Mouse (Mus musculus): ENCODE data around the gene Cldnd1. TPM values are rescaled to one million over a fixed set of nuclear protein-coding genes. Genes with fewer than 3 reads are reported as not detected.

The Cldnd1 gene
- polyA plus RNA-seq, 1 experiment from 2014 or later, result 125 TPM

DNA sequence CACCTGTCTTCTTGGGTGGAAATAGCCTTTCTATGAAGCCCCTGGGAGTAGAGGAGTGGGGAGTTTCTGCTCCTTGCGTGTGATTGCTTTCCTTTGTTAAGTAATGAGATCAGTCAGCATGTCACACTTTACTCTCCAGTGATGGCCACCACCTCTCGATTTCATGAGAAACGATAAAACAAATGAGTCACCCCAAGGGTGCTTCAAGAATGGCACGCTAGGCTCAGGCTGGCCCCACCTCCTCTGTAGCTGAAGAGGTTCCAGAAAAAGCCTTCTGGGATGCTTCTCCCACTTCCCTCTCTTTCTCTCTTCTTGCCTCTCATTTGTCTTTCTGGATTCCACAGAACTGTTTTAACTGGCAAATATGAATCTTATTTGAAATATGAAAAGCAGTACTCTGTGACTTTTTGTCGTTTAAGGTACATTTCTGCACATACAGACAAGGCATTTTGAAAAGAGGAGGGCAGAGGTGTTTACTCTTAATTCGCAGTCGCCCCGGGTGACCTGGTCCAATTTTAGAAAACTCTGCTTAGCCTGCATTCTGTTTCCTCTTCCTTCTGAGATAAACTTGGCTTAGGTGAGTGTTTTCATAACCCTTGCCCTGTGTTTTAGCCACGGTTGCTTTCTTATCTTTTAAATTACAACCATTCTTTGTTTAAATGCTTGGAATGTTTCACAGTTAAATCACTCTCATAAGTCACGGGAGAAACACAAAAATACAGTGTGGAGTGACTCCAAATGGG lies 24.2 kb upstream of the Cldnd1 start:
- ATAC-seq (ENCODE audit: insufficient read depth, low FRiP score), result no peak
- Histone ChIP-seq H3K4me1 (ENCODE audit: control insufficient read depth, insufficient read depth, low read length) (0 out of 2 replicates have a peak, but pooled peaks cover 8% of the 10 kb centered on the region), H3K9ac (ENCODE audit: low read length) (no peak overlapping the region), H3K27me3 (ENCODE audit: control insufficient read depth, insufficient read depth, low read length) (no peaks in the 10 kb centered on the region), H3K36me3 (ENCODE audit: control insufficient read depth, insufficient read depth, low read length) (no peaks in the 10 kb centered on the region), H3K27ac (ENCODE audit: low read length) (no peak overlapping the region), H3K9me3 (replicated peaks; ENCODE audit: control insufficient read depth, low read length) (no peaks in the 10 kb centered on the region), H3K4me2 (ENCODE audit: low read depth, low read length) (0 out of 2 replicates have a peak overlapping the region, but pooled peaks have one; percentile 4), H3K4me3 (replicated peaks; ENCODE audit: low read length) (no peak overlapping the region)
- 10% methylated on average over 10 of the region's 10 CpGs for WGBS

DNA sequence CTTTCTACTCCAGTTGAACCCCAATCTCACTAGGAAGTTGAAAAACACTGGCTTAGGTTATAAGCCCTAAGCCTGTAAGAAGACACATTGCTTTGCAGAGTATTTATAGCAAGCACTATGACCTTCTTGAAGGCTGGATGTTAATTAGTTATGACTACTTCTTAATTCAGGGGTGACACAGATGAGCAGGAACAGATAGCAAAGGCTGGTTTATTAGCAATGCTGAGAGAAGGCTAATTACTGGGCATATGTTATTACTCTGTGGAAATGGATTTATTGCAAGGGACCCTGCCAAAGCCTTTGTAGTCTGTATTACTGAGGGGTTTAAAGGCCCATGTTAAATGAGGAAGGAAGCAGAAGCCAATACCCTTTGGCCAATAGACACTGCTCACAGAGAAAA lies 22.7 kb upstream of the Cldnd1 start:
- H3K36me3 ChIP-seq (ENCODE audit: control insufficient read depth, insufficient read depth, low read length), result no peaks in the 10 kb centered on the region
- H3K27me3 ChIP-seq (ENCODE audit: control insufficient read depth, insufficient read depth, low read length), result no peaks in the 10 kb centered on the region
- H3K4me2 ChIP-seq (ENCODE audit: low read depth, low read length), result no peak overlapping the region
- no peak for ATAC-seq (ENCODE audit: insufficient read depth, low FRiP score)
- no peak overlapping the region for H3K4me3 ChIP-seq (replicated peaks; ENCODE audit: low read length)
- H3K27ac ChIP-seq (ENCODE audit: low read length), result no peak overlapping the region
- no peaks in the 10 kb centered on the region for H3K9me3 ChIP-seq (replicated peaks; ENCODE audit: control insufficient read depth, low read length)
- H3K4me1 ChIP-seq (ENCODE audit: control insufficient read depth, insufficient read depth, low read length), result 0 out of 2 replicates have a peak, but pooled peaks cover 8% of the 10 kb centered on the region
- no peak overlapping the region for H3K9ac ChIP-seq (ENCODE audit: low read length)

DNA sequence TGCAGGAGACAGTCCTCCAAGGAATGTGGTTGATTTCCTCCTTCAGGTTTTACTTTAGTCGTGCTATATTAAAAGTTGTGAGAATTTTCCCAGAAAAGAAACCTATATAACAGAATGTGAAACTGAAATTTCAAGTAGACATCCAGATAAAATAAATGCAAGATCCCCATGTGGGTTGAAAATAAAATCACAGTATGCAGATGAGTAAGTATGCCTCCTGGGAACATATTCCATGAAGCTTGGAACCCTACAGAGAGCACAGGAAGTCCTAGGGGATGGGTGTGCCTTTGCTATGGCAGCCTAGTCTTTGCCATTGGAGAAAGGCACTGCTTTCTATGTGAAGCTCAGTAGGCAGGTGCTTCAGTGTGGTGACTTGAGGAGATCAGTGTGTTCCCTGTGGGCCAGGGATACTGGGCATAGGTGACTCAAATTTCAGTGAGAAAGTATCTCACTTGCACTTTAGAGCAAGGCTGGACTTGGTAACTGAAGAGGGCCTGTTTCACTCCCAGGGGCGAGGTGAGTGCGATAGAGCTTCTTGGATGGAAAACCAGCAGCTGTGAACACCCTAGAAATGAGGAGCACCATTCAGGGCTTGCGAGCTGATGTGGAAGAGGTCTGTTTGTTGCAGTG lies 20.3 kb upstream of the Cldnd1 start:
- Histone ChIP-seq H3K4me2 (ENCODE audit: low read depth, low read length) (no peak overlapping the region), H3K9ac (ENCODE audit: low read length) (no peak overlapping the region), H3K27me3 (ENCODE audit: control insufficient read depth, insufficient read depth, low read length) (no peaks in the 10 kb centered on the region), H3K36me3 (ENCODE audit: control insufficient read depth, insufficient read depth, low read length) (no peaks in the 10 kb centered on the region), H3K4me3 (replicated peaks; ENCODE audit: low read length) (no peak overlapping the region), H3K27ac (ENCODE audit: low read length) (no peak overlapping the region), H3K4me1 (ENCODE audit: control insufficient read depth, insufficient read depth, low read length) (0 out of 2 replicates have a peak, but pooled peaks cover 8% of the 10 kb centered on the region), H3K9me3 (replicated peaks; ENCODE audit: control insufficient read depth, low read length) (no peaks in the 10 kb centered on the region)
- WGBS, result 89% methylated on average over 4 of the region's 4 CpGs
- ATAC-seq (ENCODE audit: insufficient read depth, low FRiP score), result no peak

DNA sequence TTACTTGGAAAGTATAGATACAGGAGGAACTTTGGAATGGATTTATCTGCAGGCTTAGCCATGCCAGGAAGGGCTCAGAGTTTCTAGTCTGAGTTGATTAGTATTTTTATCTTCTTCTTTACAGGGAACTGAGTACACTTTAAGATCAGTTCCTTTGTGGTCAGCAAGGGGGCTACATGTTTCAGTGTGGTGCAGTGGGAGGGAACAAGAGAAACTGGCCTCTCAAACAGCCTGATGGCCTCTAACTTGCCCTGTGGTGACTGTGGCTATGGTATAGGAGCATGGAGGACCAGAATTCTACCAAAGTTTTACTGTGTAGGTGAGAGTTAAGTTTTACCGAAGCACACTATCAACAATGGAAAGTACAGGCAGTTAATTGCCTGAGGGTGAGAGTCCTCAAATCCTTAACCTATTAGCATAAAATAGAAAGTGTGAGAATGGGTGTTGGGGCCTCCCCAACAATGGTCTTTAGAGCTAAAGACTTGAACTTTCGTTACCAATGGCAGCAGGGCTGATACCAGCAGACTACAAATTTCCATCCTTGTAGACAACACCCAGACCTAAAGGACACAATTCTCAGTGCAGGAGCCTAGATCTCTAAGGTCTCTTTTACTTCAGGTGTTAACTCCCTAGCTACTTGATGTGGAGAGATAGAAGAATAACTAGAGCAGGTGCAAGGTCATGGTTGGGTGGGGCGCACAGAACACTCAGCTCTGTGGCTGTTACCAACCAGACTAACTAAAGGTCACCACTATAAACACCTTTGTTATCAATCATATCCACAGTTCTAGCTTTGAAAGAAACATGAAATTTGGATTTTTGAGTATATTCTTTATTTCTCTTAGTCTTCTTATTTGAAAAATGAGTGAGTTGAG lies 18.9 kb upstream of the Cldnd1 start:
- Histone ChIP-seq H3K4me2 (ENCODE audit: low read depth, low read length) (no peak overlapping the region), H3K36me3 (ENCODE audit: control insufficient read depth, insufficient read depth, low read length) (no peaks in the 10 kb centered on the region), H3K4me1 (ENCODE audit: control insufficient read depth, insufficient read depth, low read length) (0 out of 2 replicates have a peak, but pooled peaks cover under 1% of the 10 kb centered on the region), H3K4me3 (replicated peaks; ENCODE audit: low read length) (no peak overlapping the region), H3K27me3 (ENCODE audit: control insufficient read depth, insufficient read depth, low read length) (no peaks in the 10 kb centered on the region), H3K27ac (ENCODE audit: low read length) (no peak overlapping the region), H3K9me3 (replicated peaks; ENCODE audit: control insufficient read depth, low read length) (no peaks in the 10 kb centered on the region), H3K9ac (ENCODE audit: low read length) (no peak overlapping the region)
- 63% methylated on average over 3 of the region's 3 CpGs for WGBS
- ATAC-seq (ENCODE audit: insufficient read depth, low FRiP score), result no peak

DNA sequence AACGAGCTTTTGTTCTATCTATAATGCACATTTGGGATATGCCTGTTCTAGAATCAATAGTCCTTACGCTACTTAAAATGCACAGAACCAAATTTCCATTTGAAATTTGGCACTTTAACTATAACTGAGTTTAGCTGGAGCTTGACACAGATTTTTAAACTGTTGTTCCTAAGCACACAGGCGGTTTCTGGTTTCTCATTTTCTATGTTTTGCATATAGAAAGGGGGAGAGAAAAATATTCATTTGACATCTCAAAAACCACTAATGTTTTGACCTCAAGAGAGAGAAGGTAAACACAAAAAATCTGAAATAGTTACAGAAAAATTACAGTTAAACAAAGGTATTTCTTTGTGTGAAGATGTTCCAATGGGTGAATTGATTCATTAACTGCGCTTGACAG lies 18.2 kb upstream of the Cldnd1 start:
- no peaks in the 10 kb centered on the region for H3K36me3 ChIP-seq (ENCODE audit: control insufficient read depth, insufficient read depth, low read length)
- no peak overlapping the region for H3K4me3 ChIP-seq (replicated peaks; ENCODE audit: low read length)
- H3K4me1 ChIP-seq (ENCODE audit: control insufficient read depth, insufficient read depth, low read length), result no peaks in the 10 kb centered on the region
- H3K27ac ChIP-seq (ENCODE audit: low read length), result no peak overlapping the region
- H3K9me3 ChIP-seq (replicated peaks; ENCODE audit: control insufficient read depth, low read length), result no peaks in the 10 kb centered on the region
- 68% methylated on average over 4 of the region's 4 CpGs for WGBS
- no peaks in the 10 kb centered on the region for H3K27me3 ChIP-seq (ENCODE audit: control insufficient read depth, insufficient read depth, low read length)
- H3K9ac ChIP-seq (ENCODE audit: low read length), result no peak overlapping the region
- ATAC-seq (ENCODE audit: insufficient read depth, low FRiP score), result no peak
- H3K4me2 ChIP-seq (ENCODE audit: low read depth, low read length), result no peak overlapping the region

DNA sequence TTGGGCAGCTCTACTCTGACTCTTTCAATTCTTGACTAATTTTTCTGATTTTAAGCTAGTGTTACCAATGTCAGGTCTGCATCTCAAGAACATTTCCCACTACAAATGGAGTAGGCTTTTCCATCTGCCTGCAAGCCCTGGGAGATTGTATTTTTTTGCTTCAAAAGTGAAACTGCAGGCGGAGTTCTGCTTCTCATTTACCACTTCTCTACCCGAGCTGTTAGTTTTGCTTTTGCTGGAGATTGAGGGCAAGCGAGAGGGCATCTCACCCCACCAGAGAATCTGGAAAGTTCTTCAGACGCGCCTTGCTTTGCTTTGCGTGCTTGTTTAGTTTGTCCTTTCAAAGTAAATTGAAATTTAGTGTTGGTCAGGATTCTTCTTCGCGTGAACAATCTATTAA lies 15.5 kb upstream of the Cldnd1 start:
- 68% methylated on average over 8 of the region's 8 CpGs for WGBS
- Histone ChIP-seq H3K4me1 (ENCODE audit: control insufficient read depth, insufficient read depth, low read length) (no peaks in the 10 kb centered on the region), H3K4me2 (ENCODE audit: low read depth, low read length) (0 out of 2 replicates have a peak overlapping the region, but pooled peaks have one; percentile 1), H3K9me3 (replicated peaks; ENCODE audit: control insufficient read depth, low read length) (no peaks in the 10 kb centered on the region), H3K27ac (ENCODE audit: low read length) (no peak overlapping the region), H3K4me3 (replicated peaks; ENCODE audit: low read length) (no peak overlapping the region), H3K36me3 (ENCODE audit: control insufficient read depth, insufficient read depth, low read length) (no peaks in the 10 kb centered on the region), H3K27me3 (ENCODE audit: control insufficient read depth, insufficient read depth, low read length) (no peaks in the 10 kb centered on the region), H3K9ac (ENCODE audit: low read length) (no peak overlapping the region)
- ATAC-seq (ENCODE audit: insufficient read depth, low FRiP score), result no peak

DNA sequence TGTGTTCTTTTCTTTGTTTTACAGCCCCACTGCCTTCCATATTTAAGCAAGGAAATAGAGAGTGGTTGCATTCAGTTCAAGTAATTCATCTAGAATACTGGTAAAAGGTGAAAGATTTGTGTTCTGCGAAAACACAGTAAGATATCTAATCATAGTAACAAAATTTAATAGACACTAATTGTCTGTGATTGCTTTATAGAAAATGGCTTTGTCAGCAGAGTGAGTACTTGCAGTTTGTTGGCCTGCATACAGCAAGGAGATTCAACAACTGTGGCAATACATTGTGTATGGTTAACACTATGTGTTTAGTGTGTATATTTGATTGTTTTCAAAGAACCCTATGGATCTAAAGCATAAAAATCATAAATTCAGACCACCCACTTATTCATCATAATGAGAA lies 14.6 kb upstream of the Cldnd1 start:
- Histone ChIP-seq H3K9ac (ENCODE audit: low read length) (no peak overlapping the region), H3K27me3 (ENCODE audit: control insufficient read depth, insufficient read depth, low read length) (no peaks in the 10 kb centered on the region), H3K36me3 (ENCODE audit: control insufficient read depth, insufficient read depth, low read length) (no peaks in the 10 kb centered on the region), H3K4me1 (ENCODE audit: control insufficient read depth, insufficient read depth, low read length) (no peaks in the 10 kb centered on the region), H3K9me3 (replicated peaks; ENCODE audit: control insufficient read depth, low read length) (no peaks in the 10 kb centered on the region), H3K4me3 (replicated peaks; ENCODE audit: low read length) (no peak overlapping the region), H3K27ac (ENCODE audit: low read length) (no peak overlapping the region), H3K4me2 (ENCODE audit: low read depth, low read length) (no peak overlapping the region)
- no peak for ATAC-seq (ENCODE audit: insufficient read depth, low FRiP score)
- 84% methylated on average over 1 of the region's 1 CpGs for WGBS

DNA sequence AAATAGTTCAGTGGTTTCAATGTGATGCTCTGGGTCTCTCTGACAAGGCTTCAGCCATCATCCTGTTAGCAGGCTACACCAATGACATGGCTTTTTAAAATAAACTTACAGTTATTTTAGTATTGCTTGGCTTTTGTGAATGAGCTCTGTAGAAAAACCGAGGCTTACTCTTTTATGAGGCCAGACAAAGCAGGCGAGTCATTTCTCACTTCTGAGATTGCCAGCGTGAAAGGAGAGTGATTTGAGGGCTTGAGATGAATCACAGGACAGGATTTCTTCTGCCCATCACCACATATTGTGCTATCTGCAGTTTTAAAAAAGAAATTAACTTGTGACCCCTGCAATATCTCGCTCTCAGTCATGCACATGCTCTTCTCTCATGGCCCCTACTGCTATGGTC lies 12.7 kb upstream of the Cldnd1 start:
- no peak overlapping the region for H3K9ac ChIP-seq (ENCODE audit: low read length)
- H3K4me2 ChIP-seq (ENCODE audit: low read depth, low read length), result no peak overlapping the region
- no peaks in the 10 kb centered on the region for H3K36me3 ChIP-seq (ENCODE audit: control insufficient read depth, insufficient read depth, low read length)
- no peaks in the 10 kb centered on the region for H3K4me1 ChIP-seq (ENCODE audit: control insufficient read depth, insufficient read depth, low read length)
- no peak overlapping the region for H3K4me3 ChIP-seq (replicated peaks; ENCODE audit: low read length)
- 56% methylated on average over 4 of the region's 4 CpGs for WGBS
- H3K27ac ChIP-seq (ENCODE audit: low read length), result no peak overlapping the region
- H3K9me3 ChIP-seq (replicated peaks; ENCODE audit: control insufficient read depth, low read length), result no peaks in the 10 kb centered on the region
- H3K27me3 ChIP-seq (ENCODE audit: control insufficient read depth, insufficient read depth, low read length), result no peaks in the 10 kb centered on the region
- no peak for ATAC-seq (ENCODE audit: insufficient read depth, low FRiP score)

DNA sequence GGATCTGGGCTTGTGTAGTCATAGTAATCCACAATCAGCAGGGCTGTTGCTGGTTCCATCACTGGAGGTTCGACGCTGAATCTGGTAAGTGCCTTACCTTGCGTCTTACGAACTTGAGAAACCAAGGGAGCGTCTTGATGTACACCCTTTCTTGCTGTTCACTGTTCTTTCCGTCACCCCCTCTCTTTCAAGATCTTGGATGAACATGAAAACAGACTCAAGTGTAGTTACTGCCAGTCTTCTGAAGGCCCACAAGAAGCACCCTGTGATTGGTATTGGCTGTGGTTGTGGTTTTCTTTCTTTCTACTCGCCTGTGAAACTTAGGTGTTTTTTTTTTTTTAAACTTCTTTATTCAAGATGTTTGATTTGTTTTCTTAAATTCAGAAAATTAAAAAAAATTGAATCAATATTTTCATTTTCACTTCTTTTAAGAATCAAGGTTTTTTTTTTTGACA lies 9.0 kb upstream of the Cldnd1 start, which contains the start of gene Gpr15:
Gene Gpr15, minus strand, starts transcription at position 405 of the 455 bp plus-strand sequence.
- Histone ChIP-seq H3K4me3 (replicated peaks; ENCODE audit: low read length) (no peak within 1 kb of the TSS), H3K9me3 (replicated peaks; ENCODE audit: control insufficient read depth, low read length) (no peaks in the 10 kb centered on the region), H3K4me1 (ENCODE audit: control insufficient read depth, insufficient read depth, low read length) (no peaks in the 10 kb centered on the region), H3K9ac (ENCODE audit: low read length) (no peak within 1 kb of the TSS), H3K27me3 (ENCODE audit: control insufficient read depth, insufficient read depth, low read length) (no peaks in the 10 kb centered on the region), H3K36me3 (ENCODE audit: control insufficient read depth, insufficient read depth, low read length) (no peaks in the 10 kb centered on the region), H3K4me2 (ENCODE audit: low read depth, low read length) (no peak within 1 kb of the TSS), H3K27ac (ENCODE audit: low read length) (no peak within 1 kb of the TSS)
- WGBS, result 88% methylated on average over 7 of the region's 7 CpGs
- no peak for ATAC-seq (ENCODE audit: insufficient read depth, low FRiP score)
